Mouse (Mus musculus): ENCODE results near the gene Pbxip1. TPM values are rescaled to one million over a fixed set of nuclear protein-coding genes. Genes with fewer than 3 reads are reported as not detected.

Gene Pbxip1
- polyA plus RNA-seq, 1 experiment, result 60.5 TPM

GRCm38 (mm10) chr3:89490790-89491189, 54.3 kb downstream of the Pbxip1 start:
- H3K27ac ChIP-seq (ENCODE audit: control insufficient read depth, insufficient read depth, low read depth, low read length, poor library complexity), result no peak overlapping the region
- WGBS, result 85% methylated on average over 3 of the region's 3 CpGs
- no peak overlapping the region for H3K4me3 ChIP-seq (replicated peaks; ENCODE audit: control insufficient read depth, low read depth, low read length)
- no peaks in the 10 kb centered on the region for H3K4me1 ChIP-seq (ENCODE audit: control insufficient read depth, insufficient read depth, low read length)
- TF ChIP-seq POLR2A (IDR thresholded peaks at IDR 0.05; ENCODE audit: borderline replicate concordance, control insufficient read depth, low read depth, low read length) (no peak), CTCF (IDR thresholded peaks at IDR 0.05; ENCODE audit: control insufficient read depth, insufficient read depth, low read length) (peak; percentile 31; the same call in 1 of the 2 replicates)

GRCm38 (mm10) chr3:89491559-89491958, 55.1 kb downstream of the Pbxip1 start:
- TF ChIP-seq POLR2A (IDR thresholded peaks at IDR 0.05; ENCODE audit: borderline replicate concordance, control insufficient read depth, low read depth, low read length) (no peak), CTCF (IDR thresholded peaks at IDR 0.05; ENCODE audit: control insufficient read depth, insufficient read depth, low read length) (no peak)
- H3K4me3 ChIP-seq (replicated peaks; ENCODE audit: control insufficient read depth, low read depth, low read length), result no peak overlapping the region
- H3K4me1 ChIP-seq (ENCODE audit: control insufficient read depth, insufficient read depth, low read length), result no peaks in the 10 kb centered on the region
- WGBS, result 73% methylated on average over 5 of the region's 5 CpGs
- H3K27ac ChIP-seq (ENCODE audit: control insufficient read depth, insufficient read depth, low read depth, low read length, poor library complexity), result no peak overlapping the region

GRCm38 (mm10) chr3:89492701-89493151, 56.2 kb downstream of the Pbxip1 start:
- TF ChIP-seq POLR2A (IDR thresholded peaks at IDR 0.05; ENCODE audit: borderline replicate concordance, control insufficient read depth, low read depth, low read length), result no peak
- no peak for TF ChIP-seq CTCF (IDR thresholded peaks at IDR 0.05; ENCODE audit: control insufficient read depth, insufficient read depth, low read length)
- no peak overlapping the region for H3K4me3 ChIP-seq (replicated peaks; ENCODE audit: control insufficient read depth, low read depth, low read length)
- no peak overlapping the region for H3K27ac ChIP-seq (ENCODE audit: control insufficient read depth, insufficient read depth, low read depth, low read length, poor library complexity)
- WGBS, result 79% methylated on average over 8 of the region's 8 CpGs
- H3K4me1 ChIP-seq (ENCODE audit: control insufficient read depth, insufficient read depth, low read length), result no peaks in the 10 kb centered on the region

- Histone ChIP-seq H3K4me1 (ENCODE audit: control insufficient read depth, insufficient read depth, low read length) (no peaks in the 10 kb centered on the region), H3K27ac (ENCODE audit: control insufficient read depth, insufficient read depth, low read depth, low read length, poor library complexity) (no peak overlapping the region), H3K4me3 (replicated peaks; ENCODE audit: control insufficient read depth, low read depth, low read length) (no peak overlapping the region)
- TF ChIP-seq POLR2A (IDR thresholded peaks at IDR 0.05; ENCODE audit: borderline replicate concordance, control insufficient read depth, low read depth, low read length), result no peak
- TF ChIP-seq CTCF (IDR thresholded peaks at IDR 0.05; ENCODE audit: control insufficient read depth, insufficient read depth, low read length), result no peak
- WGBS, result 83% methylated on average over 5 of the region's 5 CpGs
Measured at GRCm38 (mm10) chr3:89494630-89495029, 58.1 kb downstream of the Pbxip1 start.

- TF ChIP-seq POLR2A (IDR thresholded peaks at IDR 0.05; ENCODE audit: borderline replicate concordance, control insufficient read depth, low read depth, low read length) (no peak), CTCF (IDR thresholded peaks at IDR 0.05; ENCODE audit: control insufficient read depth, insufficient read depth, low read length) (no peak)
- no peak overlapping the region for H3K27ac ChIP-seq (ENCODE audit: control insufficient read depth, insufficient read depth, low read depth, low read length, poor library complexity)
- 77% methylated on average over 3 of the region's 3 CpGs for WGBS
- H3K4me3 ChIP-seq (replicated peaks; ENCODE audit: control insufficient read depth, low read depth, low read length), result no peak overlapping the region
- H3K4me1 ChIP-seq (ENCODE audit: control insufficient read depth, insufficient read depth, low read length), result no peaks in the 10 kb centered on the region
Measured at GRCm38 (mm10) chr3:89496366-89496765, 59.9 kb downstream of the Pbxip1 start.

GRCm38 (mm10) chr3:89499696-89500095, 63.2 kb downstream of the Pbxip1 start:
- Histone ChIP-seq H3K27ac (ENCODE audit: control insufficient read depth, insufficient read depth, low read depth, low read length, poor library complexity) (no peak overlapping the region), H3K4me1 (ENCODE audit: control insufficient read depth, insufficient read depth, low read length) (no peaks in the 10 kb centered on the region), H3K4me3 (replicated peaks; ENCODE audit: control insufficient read depth, low read depth, low read length) (no peak overlapping the region)
- TF ChIP-seq CTCF (IDR thresholded peaks at IDR 0.05; ENCODE audit: control insufficient read depth, insufficient read depth, low read length) (no peak), POLR2A (IDR thresholded peaks at IDR 0.05; ENCODE audit: borderline replicate concordance, control insufficient read depth, low read depth, low read length) (no peak)
- 38% methylated on average over 7 of the region's 7 CpGs for WGBS

Other genes with a start within 250 kb of the Pbxip1 start
- 27.7 and 71.7 TPM in 2 replicates for gene Gba, start 233.8 kb upstream of the Pbxip1 start, polyA plus RNA-seq (2011; ENCODE audit: insufficient read depth, insufficient read length, low replicate concordance, missing spikeins)
- 2.9 TPM in 1 of 2 replicates, not detected in the other for gene Thbs3, start 221.5 kb upstream of the Pbxip1 start, polyA plus RNA-seq (2011; ENCODE audit: insufficient read depth, insufficient read length, low replicate concordance, missing spikeins)
- gene Mtx1, start 209.6 kb upstream of the Pbxip1 start, polyA plus RNA-seq (2011; ENCODE audit: insufficient read depth, insufficient read length, low replicate concordance, missing spikeins), result 33.9 and 66.4 TPM in 2 replicates
- 0.67 TPM in 1 of 2 replicates, not detected in the other for gene Muc1, start 207.6 kb upstream of the Pbxip1 start, polyA plus RNA-seq (2011; ENCODE audit: insufficient read depth, insufficient read length, low replicate concordance, missing spikeins)
- gene Krtcap2, start 190.7 kb upstream of the Pbxip1 start, polyA plus RNA-seq (2011; ENCODE audit: insufficient read depth, insufficient read length, low replicate concordance, missing spikeins), result 47.8 and 69.5 TPM in 2 replicates
- 0.59 and 1.6 TPM in 2 replicates for gene Trim46, start 190.4 kb upstream of the Pbxip1 start, polyA plus RNA-seq (2011; ENCODE audit: insufficient read depth, insufficient read length, low replicate concordance, missing spikeins)
- gene Dpm3, start 177.3 kb upstream of the Pbxip1 start, polyA plus RNA-seq (2011; ENCODE audit: insufficient read depth, insufficient read length, low replicate concordance, missing spikeins), result 30.7 and 39.3 TPM in 2 replicates
- 64.0 and 83.0 TPM in 2 replicates for gene Slc50a1, start 166.1 kb upstream of the Pbxip1 start, polyA plus RNA-seq (2011; ENCODE audit: insufficient read depth, insufficient read length, low replicate concordance, missing spikeins)
- 0.99 and 2.0 TPM in 2 replicates for gene Efna1, start 155.6 kb upstream of the Pbxip1 start, polyA plus RNA-seq (2011; ENCODE audit: insufficient read depth, insufficient read length, low replicate concordance, missing spikeins)
- gene Efna3, start 113.7 kb upstream of the Pbxip1 start, polyA plus RNA-seq (2011; ENCODE audit: insufficient read depth, insufficient read length, low replicate concordance, missing spikeins), result 2.7 TPM in 1 of 2 replicates, not detected in the other
- not detected in 2 replicates for gene Efna4, start 98.7 kb upstream of the Pbxip1 start, polyA plus RNA-seq (2011; ENCODE audit: insufficient read depth, insufficient read length, low replicate concordance, missing spikeins)
- 112 and 187 TPM in 2 replicates for gene Adam15, start 86.7 kb upstream of the Pbxip1 start, polyA plus RNA-seq (2011; ENCODE audit: insufficient read depth, insufficient read length, low replicate concordance, missing spikeins)
- 0.56 TPM in 1 of 2 replicates, not detected in the other for gene Dcst2, start 74.7 kb upstream of the Pbxip1 start, polyA plus RNA-seq (2011; ENCODE audit: insufficient read depth, insufficient read length, low replicate concordance, missing spikeins)
- 1.3 TPM in 1 of 2 replicates, not detected in the other for gene Dcst1, start 71.5 kb upstream of the Pbxip1 start, polyA plus RNA-seq (2011; ENCODE audit: insufficient read depth, insufficient read length, low replicate concordance, missing spikeins)
- 20.8 and 40.2 TPM in 2 replicates for gene Zbtb7b, start 41.9 kb upstream of the Pbxip1 start, polyA plus RNA-seq (2011; ENCODE audit: insufficient read depth, insufficient read length, low replicate concordance, missing spikeins)
- 0.92 TPM in 1 of 2 replicates, not detected in the other for gene Lenep, start 33.9 kb upstream of the Pbxip1 start, polyA plus RNA-seq (2011; ENCODE audit: insufficient read depth, insufficient read length, low replicate concordance, missing spikeins)
- gene Flad1, start 24.8 kb upstream of the Pbxip1 start, polyA plus RNA-seq (2011; ENCODE audit: insufficient read depth, insufficient read length, low replicate concordance, missing spikeins), result 9.7 and 17.6 TPM in 2 replicates
- gene Cks1b, start 18.3 kb upstream of the Pbxip1 start, polyA plus RNA-seq (2011; ENCODE audit: insufficient read depth, insufficient read length, low replicate concordance, missing spikeins), result 126 and 145 TPM in 2 replicates
- 41.6 and 65.2 TPM in 2 replicates for gene Shc1, start 18.3 kb upstream of the Pbxip1 start, polyA plus RNA-seq (2011; ENCODE audit: insufficient read depth, insufficient read length, low replicate concordance, missing spikeins)
- gene Pygo2, start 6.5 kb upstream of the Pbxip1 start, polyA plus RNA-seq (2011; ENCODE audit: insufficient read depth, insufficient read length, low replicate concordance, missing spikeins), result 29.7 and 45.4 TPM in 2 replicates
- 25.4 and 33.4 TPM in 2 replicates for gene Pmvk, start 17.8 kb downstream of the Pbxip1 start, polyA plus RNA-seq (2011; ENCODE audit: insufficient read depth, insufficient read length, low replicate concordance, missing spikeins)
- not detected in 2 replicates for gene Kcnn3, start 83.5 kb downstream of the Pbxip1 start, polyA plus RNA-seq (2011; ENCODE audit: insufficient read depth, insufficient read length, low replicate concordance, missing spikeins)